Mouse (Mus musculus): Measurements from ENCODE around the gene Ccdc149. TPM values are rescaled to one million over a fixed set of nuclear protein-coding genes. Genes with fewer than 3 reads are reported as not detected.

Gene Ccdc149
- polyA plus RNA-seq, 1 experiment = 1.7 TPM

- Histone ChIP-seq H3K27me3 (replicated peaks; ENCODE audit: control insufficient read depth, insufficient read depth, low read length) (no peaks in the 10 kb centered on the region), H3K4me1 (ENCODE audit: control insufficient read depth, insufficient read depth, low read length) (peaks cover 16% of the 10 kb centered on the region; the same call in 1 of the 2 replicates), H3K4me3 (ENCODE audit: insufficient read depth, low read depth, low read length) (peak overlapping the region; percentile 77), H3K36me3 (ENCODE audit: control insufficient read depth, insufficient read depth, low read length) (peaks cover under 1% of the 10 kb centered on the region; the same call in 1 of the 2 replicates), H3K27ac (ENCODE audit: insufficient read depth, low read depth, low read length) (peak overlapping the region; percentile 99)
- 41% methylated on average over 5 of the region's 5 CpGs for WGBS
- TF ChIP-seq POLR2A (IDR thresholded peaks at IDR 0.05; ENCODE audit: low read depth, low read length) (no peak), CTCF (conservative IDR thresholded peaks at IDR 0.05; ENCODE audit: insufficient read depth, insufficient read length, low read depth, low read length) (no peak)
- DNase-seq = peak; percentile 81
Measured at GRCm38 (mm10) chr5:52364521-52364920, 106.8 kb downstream of the Ccdc149 start.

DNA sequence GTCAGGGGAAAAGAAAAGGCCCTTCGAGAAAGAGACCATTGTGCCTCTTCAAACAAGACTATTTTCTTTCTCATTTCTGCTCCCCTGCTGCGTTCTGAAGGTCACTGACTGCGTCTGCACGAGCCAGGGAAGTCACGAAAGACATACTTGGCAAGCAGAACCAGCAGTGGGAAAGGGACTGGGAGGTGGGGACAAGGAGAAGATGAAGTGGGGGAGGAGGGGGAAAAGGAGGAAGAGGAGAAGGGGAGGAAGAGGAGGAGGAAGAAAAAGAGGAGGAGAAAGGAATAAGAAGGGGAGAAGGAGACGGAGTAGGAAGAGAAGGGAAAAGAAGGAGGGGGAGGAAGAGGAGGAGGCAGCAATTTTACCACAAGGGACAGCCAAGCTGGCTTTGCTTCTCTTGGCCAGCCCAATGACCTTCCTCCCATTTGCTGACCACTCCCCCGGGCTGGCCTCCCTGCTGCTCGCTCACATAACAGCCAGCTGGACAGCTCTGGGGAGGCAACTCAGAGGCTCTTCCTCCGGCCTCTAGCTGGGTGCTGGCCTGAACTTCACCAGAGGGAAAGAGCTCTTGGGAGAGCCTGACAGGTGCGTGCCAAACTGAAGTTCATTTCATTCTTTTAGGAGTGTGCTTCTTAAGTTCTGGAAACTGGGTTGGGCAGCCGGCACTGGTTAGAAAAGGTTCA, 107.7 kb downstream of the Ccdc149 start, which contains the start of gene Sod3:
Sod3 (plus strand) TSS at position 324 of the 683 bp plus-strand sequence.
- WGBS = 14% methylated on average over 11 of the region's 11 CpGs
- H3K27ac ChIP-seq (ENCODE audit: insufficient read depth, low read depth, low read length) = peak within 1 kb of the TSS; percentile 99
- H3K36me3 ChIP-seq (ENCODE audit: control insufficient read depth, insufficient read depth, low read length) = no peaks in the 10 kb centered on the region
- H3K4me3 ChIP-seq (ENCODE audit: insufficient read depth, low read depth, low read length) = peak within 1 kb of the TSS; percentile 77
- peak; percentile 91 for DNase-seq
- peaks cover 16% of the 10 kb centered on the region; the same call in 1 of the 2 replicates for H3K4me1 ChIP-seq (ENCODE audit: control insufficient read depth, insufficient read depth, low read length)
- no peaks in the 10 kb centered on the region for H3K27me3 ChIP-seq (replicated peaks; ENCODE audit: control insufficient read depth, insufficient read depth, low read length)
- peak; percentile 86 for TF ChIP-seq POLR2A (IDR thresholded peaks at IDR 0.05; ENCODE audit: low read depth, low read length)
- TF ChIP-seq CTCF (conservative IDR thresholded peaks at IDR 0.05; ENCODE audit: insufficient read depth, insufficient read length, low read depth, low read length) = no peak

DNA sequence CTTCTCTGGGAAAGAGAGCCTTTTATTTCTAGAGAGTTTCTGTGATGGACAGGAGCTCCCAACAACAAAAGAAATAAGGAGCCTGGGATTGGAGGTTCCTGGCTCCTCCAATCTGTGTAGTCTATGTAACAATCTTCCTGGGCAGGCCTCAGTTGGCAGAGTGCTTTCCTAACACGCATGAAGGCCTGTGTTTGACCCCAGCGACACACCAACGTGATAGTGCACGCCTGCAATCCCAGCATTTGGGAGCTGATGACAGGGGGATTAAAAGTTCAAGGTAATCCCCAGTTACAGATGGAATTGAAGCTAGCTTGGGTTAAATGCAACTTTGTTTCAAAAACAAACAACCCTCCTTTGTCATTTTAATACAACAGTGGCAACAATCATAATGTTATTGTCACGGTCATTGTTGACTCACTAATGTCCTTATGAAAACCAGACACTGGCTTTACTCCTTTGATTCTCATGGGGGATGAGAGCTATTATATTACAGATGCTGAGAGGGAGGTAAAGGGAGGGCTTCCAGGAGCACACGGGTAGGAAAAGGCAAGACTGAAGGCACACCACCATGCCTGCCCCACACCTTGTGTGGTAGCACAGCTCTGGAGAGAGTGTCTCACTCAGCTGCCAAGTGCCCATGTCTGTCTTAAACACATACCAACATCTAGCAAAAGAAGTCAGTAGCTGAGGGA, 108.4 kb downstream of the Ccdc149 start:
- WGBS = 69% methylated on average over 6 of the region's 6 CpGs
- Histone ChIP-seq H3K27me3 (replicated peaks; ENCODE audit: control insufficient read depth, insufficient read depth, low read length) (no peaks in the 10 kb centered on the region), H3K4me3 (ENCODE audit: insufficient read depth, low read depth, low read length) (no peak overlapping the region), H3K36me3 (ENCODE audit: control insufficient read depth, insufficient read depth, low read length) (no peaks in the 10 kb centered on the region), H3K4me1 (ENCODE audit: control insufficient read depth, insufficient read depth, low read length) (peaks cover 16% of the 10 kb centered on the region; the same call in 1 of the 2 replicates), H3K27ac (ENCODE audit: insufficient read depth, low read depth, low read length) (peak overlapping the region; percentile 99)
- TF ChIP-seq CTCF (conservative IDR thresholded peaks at IDR 0.05; ENCODE audit: insufficient read depth, insufficient read length, low read depth, low read length) = no peak
- no peak for TF ChIP-seq POLR2A (IDR thresholded peaks at IDR 0.05; ENCODE audit: low read depth, low read length)
- DNase-seq = no peak

GRCm38 (mm10) chr5:52360286-52361049, 110.9 kb downstream of the Ccdc149 start:
- no peak overlapping the region for H3K4me3 ChIP-seq (ENCODE audit: insufficient read depth, low read depth, low read length)
- DNase-seq = peak; percentile 72
- H3K27ac ChIP-seq (ENCODE audit: insufficient read depth, low read depth, low read length) = peak overlapping the region; percentile 79
- H3K27me3 ChIP-seq (replicated peaks; ENCODE audit: control insufficient read depth, insufficient read depth, low read length) = no peaks in the 10 kb centered on the region
- no peaks in the 10 kb centered on the region for H3K36me3 ChIP-seq (ENCODE audit: control insufficient read depth, insufficient read depth, low read length)
- no peak for TF ChIP-seq POLR2A (IDR thresholded peaks at IDR 0.05; ENCODE audit: low read depth, low read length)
- no peak for TF ChIP-seq CTCF (conservative IDR thresholded peaks at IDR 0.05; ENCODE audit: insufficient read depth, insufficient read length, low read depth, low read length)
- H3K4me1 ChIP-seq (ENCODE audit: control insufficient read depth, insufficient read depth, low read length) = peaks cover 26% of the 10 kb centered on the region; the same call in 1 of the 2 replicates
- WGBS = 44% methylated on average over 21 of the region's 21 CpGs

DNA sequence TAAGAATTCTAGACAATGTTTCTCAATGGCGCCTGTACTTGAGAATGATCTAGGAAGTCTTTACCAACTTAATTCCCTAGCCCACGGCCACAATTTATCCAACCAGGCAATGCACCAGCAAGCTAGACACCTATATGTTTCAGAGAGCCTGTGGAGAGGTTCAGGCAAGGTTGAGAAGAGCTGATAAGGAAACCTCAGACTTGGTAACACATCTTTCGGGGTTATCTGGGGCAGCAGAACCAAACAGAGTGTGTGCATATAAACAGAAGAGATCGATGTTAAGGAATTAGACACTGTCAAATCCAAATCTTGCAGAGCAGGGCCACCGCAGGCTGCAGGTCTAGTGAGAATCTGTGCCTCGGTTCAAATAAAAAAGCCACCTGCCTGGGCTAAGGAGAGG, 113.2 kb downstream of the Ccdc149 start:
- 86% methylated on average over 6 of the region's 6 CpGs for WGBS
- Histone ChIP-seq H3K27me3 (replicated peaks; ENCODE audit: control insufficient read depth, insufficient read depth, low read length) (no peaks in the 10 kb centered on the region), H3K27ac (ENCODE audit: insufficient read depth, low read depth, low read length) (no peak overlapping the region), H3K4me3 (ENCODE audit: insufficient read depth, low read depth, low read length) (no peak overlapping the region), H3K36me3 (ENCODE audit: control insufficient read depth, insufficient read depth, low read length) (no peaks in the 10 kb centered on the region), H3K4me1 (ENCODE audit: control insufficient read depth, insufficient read depth, low read length) (peaks cover 24% of the 10 kb centered on the region; the same call in 1 of the 2 replicates)
- no peak for TF ChIP-seq CTCF (conservative IDR thresholded peaks at IDR 0.05; ENCODE audit: insufficient read depth, insufficient read length, low read depth, low read length)
- TF ChIP-seq POLR2A (IDR thresholded peaks at IDR 0.05; ENCODE audit: low read depth, low read length) = no peak
- no peak for DNase-seq

DNA sequence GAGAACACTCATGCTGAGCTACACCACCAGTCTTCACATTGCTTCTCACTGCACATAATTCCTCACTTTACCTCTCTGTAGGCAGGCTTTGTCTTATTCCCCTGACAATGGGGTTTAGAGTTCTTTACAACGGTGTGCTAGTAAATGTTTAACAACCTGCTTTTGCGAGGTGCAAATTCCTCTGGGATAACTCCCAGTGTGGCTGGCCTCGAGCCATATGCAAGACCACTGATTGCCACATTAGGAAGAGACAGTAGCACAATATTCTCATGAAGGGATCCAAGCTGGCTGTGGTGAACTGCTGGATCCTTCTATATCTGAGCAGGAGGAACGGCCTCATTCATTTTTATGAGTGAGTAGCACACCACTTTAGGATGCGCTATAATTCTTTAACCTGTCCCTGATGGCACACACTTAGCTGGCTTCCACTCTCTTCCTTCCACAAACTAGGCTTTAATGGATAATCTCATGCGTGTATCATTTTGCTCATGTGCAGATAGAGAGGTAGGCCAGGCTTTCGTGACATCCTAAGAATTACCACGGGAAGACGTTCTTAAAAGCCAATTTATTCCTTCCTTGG, 114.1 kb downstream of the Ccdc149 start:
- Histone ChIP-seq H3K36me3 (ENCODE audit: control insufficient read depth, insufficient read depth, low read length) (no peaks in the 10 kb centered on the region), H3K27me3 (replicated peaks; ENCODE audit: control insufficient read depth, insufficient read depth, low read length) (no peaks in the 10 kb centered on the region), H3K4me3 (ENCODE audit: insufficient read depth, low read depth, low read length) (no peak overlapping the region), H3K4me1 (ENCODE audit: control insufficient read depth, insufficient read depth, low read length) (peaks cover 20% of the 10 kb centered on the region; the same call in 1 of the 2 replicates), H3K27ac (ENCODE audit: insufficient read depth, low read depth, low read length) (no peak overlapping the region)
- DNase-seq = peak; percentile 59
- WGBS = 43% methylated on average over 9 of the region's 9 CpGs
- TF ChIP-seq POLR2A (IDR thresholded peaks at IDR 0.05; ENCODE audit: low read depth, low read length) = no peak

All from kidney, adult 2 months (tissue).